Mouse (Mus musculus) heart, embryonic 11.5 days (tissue): Measurements from ENCODE around the gene Ppp1r15a. TPM values are rescaled to one million over a fixed set of nuclear protein-coding genes. Genes with fewer than 3 reads are reported as not detected.
"Not testable (repeated sequence)": the region's sequence is repeated elsewhere in the genome, so short reads cannot be mapped to it uniquely, and the experiment has no call there.

Experiments used
- ATAC-seq: fragments of 200-750 bp; cut with Nextera tagmentation; replicated peaks from 2 replicates; pipeline ENCODE4 v1.8.0; 2017; ENCODE audit warnings: moderate library complexity; ENCODE audit not compliant: insufficient number of reproducible peaks, low FRiP score, low TSS enrichment
- H3K27ac ChIP-seq: fragments of 300-500 bp; sonication (generic); 2 replicates; pipeline ENCODE4 v1.5.1; 2014; ENCODE audit warnings: mild to moderate bottlenecking, low read depth, low read length
- H3K27me3 ChIP-seq: fragments of 300-500 bp; sonication (generic); 2 replicates; pipeline ENCODE4 v1.6.1; 2014; ENCODE audit warnings: mild to moderate bottlenecking, low read length, mixed read lengths; ENCODE audit not compliant: control insufficient read depth, insufficient read depth
- H3K36me3 ChIP-seq: fragments of 300-500 bp; sonication (generic); 2 replicates; pipeline ENCODE4 v1.6.1; 2014; ENCODE audit warnings: mild to moderate bottlenecking, low read length, moderate library complexity, mixed read lengths; ENCODE audit not compliant: control insufficient read depth, insufficient read depth
- H3K4me1 ChIP-seq: fragments of 300-500 bp; sonication (generic); 2 replicates; pipeline ENCODE4 v1.6.1; 2014; ENCODE audit warnings: low read length; ENCODE audit not compliant: control insufficient read depth, insufficient read depth
- H3K4me2 ChIP-seq: fragments of 300-500 bp; sonication (generic); 2 replicates; pipeline ENCODE4 v1.6.1; 2014; ENCODE audit warnings: mild to moderate bottlenecking, moderate library complexity
- H3K4me3 ChIP-seq: fragments of 300-500 bp; sonication (generic); 2 replicates; pipeline ENCODE4 v1.5.1; 2014; ENCODE audit warnings: low read depth, low read length
- H3K9ac ChIP-seq: fragments of 300-500 bp; sonication (generic); 2 replicates; pipeline ENCODE4 v1.6.1; 2014; ENCODE audit warnings: mild to moderate bottlenecking, low read depth, low read length, moderate library complexity
- H3K9me3 ChIP-seq: fragments of 300-500 bp; sonication (generic); replicated peaks from 2 replicates; pipeline ENCODE4 v1.6.1; 2016; ENCODE audit warnings: low read length; ENCODE audit not compliant: control insufficient read depth
- WGBS: fragments of 180-500 bp; shearing (Covaris S2); extraction: QIAGEN DNeasy Blood & Tissue Kit; methylation state at CpG from one replicate; pipeline ENCODE4 v1.1.7; 2014; ENCODE audit not compliant: insufficient replicate concordance; 5-methylcytosine and 5-hydroxymethylcytosine counted together
- polyA plus RNA-seq: library from polyadenylated mRNA; unstranded; fragments of >200 nt; fragmentation: Nextera tagmentation; extraction: Ambion mirVana; gene quantifications from 2 replicates; pipeline ENCODE4 v1.2.1, GENCODE M21; 2014

Gene Ppp1r15a
- polyA plus RNA-seq, 1 experiment from 2014 or later: 28.8 TPM

GRCm38 (mm10) chr7:45516846-45517245, 9.2 kb downstream of the Ppp1r15a start:
- 67% methylated on average over 5 of the region's 5 CpGs for WGBS
- not testable (repeated sequence) for H3K36me3 ChIP-seq, H3K27ac ChIP-seq, H3K27me3 ChIP-seq, H3K4me2 ChIP-seq, H3K9me3 ChIP-seq, H3K4me3 ChIP-seq, ATAC-seq, H3K4me1 ChIP-seq, H3K9ac ChIP-seq

GRCm38 (mm10) chr7:45515436-45515835, 10.6 kb downstream of the Ppp1r15a start:
- Histone ChIP-seq H3K9ac (peak overlapping the region; percentile 43; the same call in 1 of the 2 replicates), H3K27ac (peak overlapping the region; percentile 63), H3K4me2 (peak overlapping the region; percentile 52), H3K9me3 (no peaks in the 10 kb centered on the region), H3K4me1 (peaks cover 4% of the 10 kb centered on the region; the same call in 1 of the 2 replicates), H3K36me3 (no peaks in the 10 kb centered on the region), H3K27me3 (no peaks in the 10 kb centered on the region), H3K4me3 (no peak overlapping the region)
- 15% methylated on average over 16 of the region's 16 CpGs for WGBS
- peak; percentile 73 for ATAC-seq

- Histone ChIP-seq H3K9ac (no peak overlapping the region), H3K36me3 (no peaks in the 10 kb centered on the region), H3K27ac (no peak overlapping the region), H3K4me3 (no peak overlapping the region), H3K9me3 (no peaks in the 10 kb centered on the region), H3K27me3 (no peaks in the 10 kb centered on the region), H3K4me1 (peaks cover 7% of the 10 kb centered on the region), H3K4me2 (no peak overlapping the region)
- no peak for ATAC-seq
- WGBS: 79% methylated on average over 7 of the region's 7 CpGs
These were observed 11.7 kb downstream of the Ppp1r15a start for GRCm38 (mm10) chr7:45514411-45514810.

GRCm38 (mm10) chr7:45509912-45510787, 15.9 kb downstream of the Ppp1r15a start, which contains the start of gene Nucb1:
TSS of gene Nucb1 (minus strand) at chr7:45510406.
- Histone ChIP-seq H3K27ac (peak within 1 kb of the TSS; percentile 89), H3K4me1 (peaks cover 17% of the 10 kb centered on the region), H3K9ac (peak within 1 kb of the TSS; percentile 75), H3K36me3 (peaks cover 9% of the 10 kb centered on the region; the same call in 1 of the 2 replicates), H3K4me2 (peak within 1 kb of the TSS; percentile 87), H3K9me3 (no peaks in the 10 kb centered on the region), H3K27me3 (no peaks in the 10 kb centered on the region), H3K4me3 (peak within 1 kb of the TSS; percentile 56)
- WGBS: 1% methylated on average over 44 of the region's 44 CpGs
- peak; percentile 80 for ATAC-seq

- no peaks in the 10 kb centered on the region for H3K9me3 ChIP-seq
- peaks cover 11% of the 10 kb centered on the region; the same call in 1 of the 2 replicates for H3K36me3 ChIP-seq
- peak overlapping the region; percentile 56 for H3K4me3 ChIP-seq
- ATAC-seq: no peak; the same call in 1 of the 2 replicates
- 33% methylated on average over 19 of the region's 19 CpGs for WGBS
- H3K4me1 ChIP-seq: peaks cover 17% of the 10 kb centered on the region
- peak overlapping the region; percentile 89; the same call in 1 of the 2 replicates for H3K27ac ChIP-seq
- no peaks in the 10 kb centered on the region for H3K27me3 ChIP-seq
- peak overlapping the region; percentile 87 for H3K4me2 ChIP-seq
- peak overlapping the region; percentile 75 for H3K9ac ChIP-seq
These were observed 16.7 kb downstream of the Ppp1r15a start for GRCm38 (mm10) chr7:45509181-45509882.

GRCm38 (mm10) chr7:45508561-45508960, 17.5 kb downstream of the Ppp1r15a start:
- no peak overlapping the region for H3K27ac ChIP-seq
- peak overlapping the region; percentile 56; the same call in 1 of the 2 replicates for H3K4me3 ChIP-seq
- peak; percentile 65; the same call in 1 of the 2 replicates for ATAC-seq
- peak overlapping the region; percentile 87 for H3K4me2 ChIP-seq
- peaks cover 11% of the 10 kb centered on the region; the same call in 1 of the 2 replicates for H3K36me3 ChIP-seq
- H3K9ac ChIP-seq: peak overlapping the region; percentile 52
- WGBS: 70% methylated on average over 6 of the region's 6 CpGs
- H3K4me1 ChIP-seq: peaks cover 17% of the 10 kb centered on the region
- no peaks in the 10 kb centered on the region for H3K27me3 ChIP-seq
- H3K9me3 ChIP-seq: no peaks in the 10 kb centered on the region

- H3K9me3 ChIP-seq: no peaks in the 10 kb centered on the region
- H3K4me2 ChIP-seq: no peak overlapping the region
- H3K4me1 ChIP-seq: peaks cover 17% of the 10 kb centered on the region
- no peak for ATAC-seq
- no peaks in the 10 kb centered on the region for H3K27me3 ChIP-seq
- H3K36me3 ChIP-seq: peaks cover 11% of the 10 kb centered on the region; the same call in 1 of the 2 replicates
- 84% methylated on average over 6 of the region's 6 CpGs for WGBS
- H3K9ac ChIP-seq: no peak overlapping the region
- H3K4me3 ChIP-seq: no peak overlapping the region
- H3K27ac ChIP-seq: no peak overlapping the region
These were observed 18.5 kb downstream of the Ppp1r15a start for GRCm38 (mm10) chr7:45507583-45507982.

GRCm38 (mm10) chr7:45498427-45498826, 27.6 kb downstream of the Ppp1r15a start:
- Histone ChIP-seq H3K36me3 (peaks cover 38% of the 10 kb centered on the region), H3K27ac (no peak overlapping the region), H3K4me1 (peaks cover 3% of the 10 kb centered on the region; the same call in 1 of the 2 replicates), H3K9ac (no peak overlapping the region), H3K4me2 (no peak overlapping the region), H3K4me3 (no peak overlapping the region), H3K27me3 (no peaks in the 10 kb centered on the region), H3K9me3 (no peaks in the 10 kb centered on the region)
- WGBS: 94% methylated on average over 6 of the region's 6 CpGs
- ATAC-seq: no peak
